Mouse (Mus musculus) liver (tissue): ENCODE data around the gene Erich6.
"Not testable (repeated sequence)": the region's sequence is repeated elsewhere in the genome, so short reads cannot be mapped to it uniquely, and the experiment has no call there.

Experiments
- DNase-seq: peaks from one replicate; pipeline ENCODE4 v3.0.0-alpha.2; 2020; ENCODE audit warnings: mixed read lengths

Gene Erich6

GRCm38 (mm10) chr3:58631693-58632092 is 5.3 kb downstream of the Erich6 start:
- no peak for DNase-seq

- DNase-seq = no peak
Measured at GRCm38 (mm10) chr3:58624981-58625380, 12.0 kb downstream of the Erich6 start.

- DNase-seq = no peak
Measured at GRCm38 (mm10) chr3:58622665-58623394, 14.2 kb downstream of the Erich6 start.

GRCm38 (mm10) chr3:58621066-58621465 is 15.9 kb downstream of the Erich6 start:
- no peak for DNase-seq

GRCm38 (mm10) chr3:58609985-58610384 is 27.0 kb downstream of the Erich6 start:
- no peak for DNase-seq

GRCm38 (mm10) chr3:58608506-58608905 is 28.5 kb downstream of the Erich6 start:
- no peak for DNase-seq

GRCm38 (mm10) chr3:58593623-58594022 is 43.4 kb downstream of the Erich6 start:
- no peak for DNase-seq

GRCm38 (mm10) chr3:58592666-58593065 is 44.3 kb downstream of the Erich6 start:
- not testable (repeated sequence) for DNase-seq

DNA sequence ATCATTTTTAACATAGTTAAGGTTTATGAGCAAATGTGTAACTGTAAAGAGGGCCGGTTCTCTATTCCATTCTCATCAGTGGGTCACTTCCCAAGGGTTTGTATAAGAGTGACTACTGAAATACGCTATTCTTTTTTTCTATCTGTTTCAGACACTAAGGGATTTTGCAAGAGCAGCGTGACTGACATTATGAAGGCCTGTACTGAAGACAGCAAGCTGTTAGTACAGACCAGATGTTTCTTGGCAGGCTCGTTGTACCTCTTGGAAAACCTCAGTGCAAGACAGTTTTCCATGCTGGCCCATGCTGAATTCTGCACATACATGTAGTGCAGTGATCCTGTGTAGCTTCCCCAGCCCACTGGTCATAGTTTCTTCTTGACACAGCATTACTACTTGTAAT is 46.5 kb downstream of the Erich6 start:
- not testable (repeated sequence) for DNase-seq

DNA sequence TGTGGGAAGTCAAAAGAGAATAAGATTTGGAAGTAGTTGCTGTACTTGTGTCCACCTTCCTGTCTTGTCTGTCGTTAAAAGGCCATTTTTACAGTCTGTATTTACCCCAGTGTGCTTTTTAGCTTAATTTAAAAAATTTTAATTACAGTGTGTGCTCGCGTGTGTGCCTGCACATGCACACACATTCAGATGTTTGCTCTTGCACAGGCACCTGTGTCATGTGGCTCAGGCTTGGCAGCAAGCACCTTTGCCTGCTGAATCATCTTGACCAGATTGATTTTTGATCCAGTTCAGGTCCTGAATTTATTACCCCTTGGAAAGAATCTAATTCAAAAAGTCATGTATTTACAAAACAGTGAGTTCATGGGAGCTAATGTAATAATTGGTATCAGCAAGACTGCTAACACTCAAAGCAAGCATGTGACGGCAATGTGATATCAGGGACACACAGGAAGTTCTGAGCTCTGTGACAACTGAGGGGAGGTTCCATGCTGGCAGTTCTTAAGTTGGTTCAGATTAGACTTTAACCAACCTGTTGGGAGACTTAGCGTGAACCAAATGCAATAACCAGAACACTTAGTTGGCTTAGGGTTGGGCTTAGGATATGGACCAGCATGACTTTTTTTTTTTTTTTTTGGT is 54.1 kb downstream of the Erich6 start:
- DNase-seq = peak; percentile 17

- DNase-seq = peak; percentile 30
Measured at GRCm38 (mm10) chr3:58582297-58582696, 54.7 kb downstream of the Erich6 start.

DNA sequence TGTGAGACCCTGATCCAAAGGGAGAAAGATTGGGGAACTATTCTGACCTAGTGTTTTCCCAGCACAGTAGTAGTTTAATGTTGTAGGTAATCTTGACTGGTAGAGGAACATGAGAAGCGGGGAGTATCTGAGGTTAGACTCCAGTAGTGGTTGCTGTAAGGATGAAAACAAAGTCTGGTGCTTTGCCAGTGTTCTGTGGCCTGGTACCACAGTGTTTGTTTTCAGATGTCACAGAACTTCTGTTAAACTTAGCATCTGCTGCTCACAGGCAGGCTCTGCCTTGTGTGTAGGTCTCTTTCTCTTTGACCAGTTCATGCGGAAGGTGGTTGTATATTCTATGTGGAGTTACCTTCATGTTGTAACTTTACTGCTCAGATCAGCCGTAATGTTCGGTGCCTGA is 55.5 kb downstream of the Erich6 start:
- no peak for DNase-seq

DNA sequence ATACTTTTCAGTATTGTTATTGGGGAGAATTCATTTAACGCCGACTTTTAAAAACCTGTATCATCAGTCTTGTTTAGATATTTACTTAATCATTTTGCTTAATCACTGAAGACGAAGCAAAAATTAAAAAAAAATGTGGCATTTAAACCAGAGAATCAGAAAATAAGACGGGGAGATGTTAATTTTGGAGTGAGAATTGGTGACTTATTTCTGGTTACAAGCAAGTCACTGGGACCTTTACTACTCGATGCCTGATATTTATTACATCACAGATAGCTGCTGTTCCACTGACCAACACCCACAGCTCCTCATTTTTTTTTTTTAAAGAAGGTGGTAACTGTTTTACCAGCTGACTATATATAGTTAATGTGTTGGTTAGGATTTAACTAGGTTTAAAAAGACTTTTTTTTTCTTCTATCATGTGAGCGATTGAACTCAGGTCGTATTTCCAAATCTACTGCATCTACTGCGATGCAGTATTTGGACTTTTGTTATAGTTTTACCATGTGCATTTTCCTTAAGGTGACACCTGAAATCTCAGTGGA is 59.4 kb downstream of the Erich6 start:
- no peak for DNase-seq

DNA sequence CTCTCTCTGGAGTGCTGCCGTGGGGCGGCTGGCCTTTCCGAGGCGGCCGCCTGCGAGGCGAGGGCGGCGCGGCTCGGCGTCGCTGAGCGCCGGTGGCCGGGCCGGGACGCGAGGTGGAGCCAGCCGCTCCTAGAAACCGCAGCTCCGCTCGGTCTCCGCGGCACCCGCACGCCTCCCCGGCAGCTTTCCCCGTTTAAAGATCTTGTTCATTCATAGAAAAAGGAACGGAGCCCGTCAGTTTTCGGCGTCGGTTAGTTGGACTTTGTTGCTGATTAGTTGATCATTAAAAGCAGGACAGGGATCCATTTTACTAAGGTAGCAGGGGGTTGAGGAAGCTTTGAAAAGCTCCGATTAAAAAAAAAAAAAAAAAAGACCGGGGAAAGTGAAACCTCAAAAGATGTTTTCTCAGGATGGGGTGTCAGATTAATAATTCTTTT is 59.9 kb downstream of the Erich6 start:
- peak; percentile 75 for DNase-seq

- peak; percentile 97 for DNase-seq
Measured at GRCm38 (mm10) chr3:58576137-58577066, 60.6 kb downstream of the Erich6 start, which contains the start of gene Selenot. TSS of gene Selenot (plus strand) at chr3:58576636.

GRCm38 (mm10) chr3:58570821-58571220 is 66.2 kb downstream of the Erich6 start:
- no peak for DNase-seq
